Mouse (Mus musculus) stomach, embryonic 15.5 days (tissue): ENCODE results near the gene Pbx3. TPM values are rescaled to one million over a fixed set of nuclear protein-coding genes. Genes with fewer than 3 reads are reported as not detected.

Experiments used
- ATAC-seq: fragments of 200-750 bp; cut with Nextera tagmentation; 2 replicates; pipeline ENCODE4 v1.8.0; 2017; ENCODE audit warnings: low read depth, moderate number of reproducible peaks, moderate TSS enrichment; ENCODE audit not compliant: insufficient read depth, low FRiP score
- H3K27ac ChIP-seq: fragments of 300-500 bp; sonication (generic); 2 replicates; pipeline ENCODE4 v1.5.1; 2015; ENCODE audit warnings: mild to moderate bottlenecking, inconsistent platforms
- H3K27me3 ChIP-seq: fragments of 300-500 bp; sonication (generic); replicated peaks from 2 replicates; pipeline ENCODE4 v1.6.1; 2015; ENCODE audit warnings: inconsistent platforms
- H3K36me3 ChIP-seq: fragments of 300-500 bp; sonication (generic); 2 replicates; pipeline ENCODE4 v1.6.1; 2015; ENCODE audit warnings: inconsistent platforms
- H3K4me1 ChIP-seq: fragments of 300-500 bp; sonication (generic); 2 replicates; pipeline ENCODE4 v1.6.1; 2015; ENCODE audit warnings: inconsistent platforms
- H3K4me2 ChIP-seq: fragments of 300-500 bp; sonication (generic); 2 replicates; pipeline ENCODE4 v1.6.1; 2015; ENCODE audit warnings: mild to moderate bottlenecking, inconsistent platforms
- H3K4me3 ChIP-seq: fragments of 300-500 bp; sonication (generic); replicated peaks from 2 replicates; pipeline ENCODE4 v1.5.1; 2015; ENCODE audit warnings: inconsistent platforms
- H3K9ac ChIP-seq: fragments of 300-500 bp; sonication (generic); 2 replicates; pipeline ENCODE4 v1.6.1; 2015; ENCODE audit warnings: inconsistent platforms
- H3K9me3 ChIP-seq: fragments of 300-500 bp; sonication (generic); 2 replicates; pipeline ENCODE4 v1.6.1; 2016; ENCODE audit warnings: inconsistent platforms
- whole genome bisulfite sequencing: fragments of 180-500 bp; shearing (Covaris S2); methylation state at CpG from one replicate; pipeline ENCODE4 v1.1.7; 2015; 5-methylcytosine and 5-hydroxymethylcytosine counted together
- polyA plus RNA-seq: library from polyadenylated mRNA; unstranded; fragments of >200 nt; fragmentation: Nextera tagmentation; extraction: Ambion mirVana; gene quantifications from 2 replicates; pipeline ENCODE4 v1.2.1, GENCODE M21; 2015

Gene Pbx3
- polyA plus RNA-seq, 1 experiment from 2014 or later, result 26.1 TPM

DNA sequence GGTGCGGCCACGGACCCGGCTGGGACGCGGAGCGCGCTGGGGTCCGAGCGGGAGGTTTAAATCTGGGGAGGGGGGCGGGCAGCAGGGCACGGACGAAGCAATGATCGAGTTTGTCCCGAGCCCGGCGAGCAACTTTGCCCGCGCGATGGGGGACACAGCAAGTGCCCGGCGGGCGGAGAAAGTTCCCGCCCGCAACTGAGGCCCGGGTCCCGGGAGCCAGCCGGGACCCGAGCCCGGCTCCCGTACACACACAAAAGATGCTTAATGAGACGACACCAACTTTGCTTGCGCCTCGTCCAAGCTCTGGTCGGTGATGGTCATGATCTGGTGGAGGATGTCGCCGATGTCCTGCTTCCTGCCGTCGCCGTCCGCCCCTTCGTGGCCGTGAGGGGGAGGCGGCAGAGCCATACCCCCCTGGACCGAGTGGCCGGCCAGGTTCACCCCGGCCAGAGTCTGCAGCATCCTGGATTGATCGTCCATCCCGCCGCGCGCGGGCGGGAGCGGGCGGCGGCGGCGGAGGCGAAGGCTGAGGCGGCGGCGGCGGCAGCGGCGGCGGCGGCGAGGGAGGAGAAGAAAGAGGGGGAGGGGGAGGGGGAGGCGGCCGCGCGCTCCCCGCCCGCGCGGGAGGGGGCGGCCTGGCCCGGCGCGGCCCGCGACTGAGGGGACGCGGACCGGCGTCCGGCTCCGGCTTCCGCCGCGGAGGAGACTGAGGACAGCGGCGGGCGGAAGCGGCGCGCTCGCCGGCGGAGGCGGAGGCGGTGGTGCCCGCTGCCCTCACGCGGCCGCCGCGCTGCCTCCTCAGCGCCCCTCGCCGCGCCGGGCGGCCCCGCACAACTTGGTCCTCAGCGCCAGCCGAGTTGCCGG, 1.3 kb downstream of the Pbx3 start:
- peak overlapping the region; percentile 95 for H3K4me2 ChIP-seq
- ATAC-seq, result peak; percentile 1; the same call in 1 of the 2 replicates
- H3K36me3 ChIP-seq, result no peaks in the 10 kb centered on the region
- under 1% methylated on average over 72 of the region's 118 CpGs for WGBS
- peak overlapping the region; percentile 92 for H3K9ac ChIP-seq
- H3K9me3 ChIP-seq, result no peaks in the 10 kb centered on the region
- H3K27me3 ChIP-seq, result no peaks in the 10 kb centered on the region
- H3K4me3 ChIP-seq, result peak overlapping the region; percentile 90
- peak overlapping the region; percentile 98 for H3K27ac ChIP-seq
- peaks cover 12% of the 10 kb centered on the region; the same call in 1 of the 2 replicates for H3K4me1 ChIP-seq

DNA sequence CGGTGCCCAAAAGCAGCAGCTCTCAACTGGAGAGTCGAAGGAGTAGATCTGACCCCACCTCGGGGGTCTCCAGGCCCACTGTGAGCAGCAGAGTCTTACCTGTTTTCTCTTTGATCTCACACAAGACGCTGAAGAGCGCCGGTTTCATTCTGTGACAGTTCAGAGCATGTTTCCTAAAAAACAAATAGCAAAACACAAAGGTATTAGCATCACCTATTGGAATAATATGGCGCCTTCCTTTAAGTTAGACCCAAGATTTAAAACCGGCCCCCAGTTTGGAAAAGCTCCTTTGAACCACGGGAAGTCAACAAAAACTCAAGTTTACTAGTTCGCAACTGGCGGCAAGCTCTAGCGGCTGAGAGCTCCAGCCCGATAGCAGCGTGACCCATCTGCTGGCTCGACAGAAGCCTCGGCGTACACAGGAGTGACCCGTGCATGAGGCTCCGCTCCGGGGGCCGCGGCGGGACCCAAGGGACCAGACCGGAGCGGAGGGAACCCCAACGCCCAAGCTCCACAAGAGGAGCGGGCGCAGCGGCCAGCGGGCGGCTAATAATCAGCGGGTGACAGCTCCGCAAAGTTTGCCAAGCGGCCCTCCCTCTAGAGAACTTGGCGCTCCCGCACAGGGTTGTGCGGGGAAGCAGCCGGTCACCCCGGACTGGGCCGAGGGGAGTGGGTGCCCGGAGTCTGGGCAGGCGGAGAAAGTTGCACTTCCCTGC, 2.1 kb downstream of the Pbx3 start:
- Histone ChIP-seq H3K36me3 (no peaks in the 10 kb centered on the region), H3K9me3 (no peaks in the 10 kb centered on the region), H3K4me1 (peaks cover 12% of the 10 kb centered on the region; the same call in 1 of the 2 replicates), H3K4me3 (peak overlapping the region; percentile 90), H3K27me3 (no peaks in the 10 kb centered on the region), H3K27ac (peak overlapping the region; percentile 98), H3K9ac (peak overlapping the region; percentile 92), H3K4me2 (peak overlapping the region; percentile 95)
- no peak for ATAC-seq
- 1% methylated on average over 42 of the region's 42 CpGs for WGBS

DNA sequence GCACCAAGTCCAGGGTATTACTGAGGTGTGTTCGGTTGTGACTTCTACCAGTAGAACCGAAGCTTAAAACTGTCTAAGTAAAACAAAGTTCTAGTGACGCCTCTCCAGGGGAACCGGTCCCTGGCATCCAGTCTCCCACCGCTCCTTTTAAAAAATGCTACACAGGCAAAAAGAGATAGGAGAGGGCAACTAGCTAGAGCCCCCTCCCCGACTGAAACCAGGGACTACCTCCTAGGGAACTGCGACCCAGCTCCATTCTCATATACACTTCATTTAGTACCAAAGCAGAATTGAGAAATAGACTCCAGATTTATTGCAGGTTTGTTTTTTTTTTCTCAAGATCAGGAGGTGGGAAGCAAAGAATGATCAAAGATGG, 2.6 kb downstream of the Pbx3 start:
- Histone ChIP-seq H3K9ac (peak overlapping the region; percentile 92; the same call in 1 of the 2 replicates), H3K4me1 (peaks cover 12% of the 10 kb centered on the region; the same call in 1 of the 2 replicates), H3K27me3 (no peaks in the 10 kb centered on the region), H3K9me3 (no peaks in the 10 kb centered on the region), H3K4me2 (peak overlapping the region; percentile 95), H3K4me3 (peak overlapping the region; percentile 90), H3K36me3 (no peaks in the 10 kb centered on the region), H3K27ac (peak overlapping the region; percentile 98; the same call in 1 of the 2 replicates)
- no peak for ATAC-seq
- WGBS, result 16% methylated on average over 7 of the region's 7 CpGs

DNA sequence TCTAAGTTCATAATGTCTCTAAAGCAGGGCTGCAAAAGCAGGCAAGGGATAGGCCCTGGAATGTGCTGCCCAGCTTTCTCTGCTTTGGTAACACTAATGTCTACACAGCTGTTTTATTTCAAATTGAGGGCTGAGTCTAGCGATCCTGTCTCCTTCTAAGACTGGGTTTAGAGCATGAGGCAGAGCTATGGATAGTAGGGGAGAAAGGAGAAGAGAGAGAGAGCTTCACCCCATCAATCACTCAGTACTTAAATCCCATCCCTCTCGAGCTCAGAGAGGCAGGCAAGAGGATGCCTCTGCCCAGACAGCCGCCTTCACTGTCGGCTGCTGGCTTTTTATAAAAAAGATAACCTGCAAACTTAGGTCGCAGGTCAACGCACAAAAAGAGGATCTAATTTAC, 4.5 kb downstream of the Pbx3 start:
- 18% methylated on average over 6 of the region's 6 CpGs for WGBS
- H3K36me3 ChIP-seq, result no peaks in the 10 kb centered on the region
- H3K27ac ChIP-seq, result peak overlapping the region; percentile 18; the same call in 1 of the 2 replicates
- H3K9me3 ChIP-seq, result no peaks in the 10 kb centered on the region
- H3K9ac ChIP-seq, result no peak overlapping the region
- peak overlapping the region; percentile 45 for H3K4me2 ChIP-seq
- H3K27me3 ChIP-seq, result no peaks in the 10 kb centered on the region
- no peak overlapping the region for H3K4me3 ChIP-seq
- no peak for ATAC-seq
- peaks cover 8% of the 10 kb centered on the region; the same call in 1 of the 2 replicates for H3K4me1 ChIP-seq

DNA sequence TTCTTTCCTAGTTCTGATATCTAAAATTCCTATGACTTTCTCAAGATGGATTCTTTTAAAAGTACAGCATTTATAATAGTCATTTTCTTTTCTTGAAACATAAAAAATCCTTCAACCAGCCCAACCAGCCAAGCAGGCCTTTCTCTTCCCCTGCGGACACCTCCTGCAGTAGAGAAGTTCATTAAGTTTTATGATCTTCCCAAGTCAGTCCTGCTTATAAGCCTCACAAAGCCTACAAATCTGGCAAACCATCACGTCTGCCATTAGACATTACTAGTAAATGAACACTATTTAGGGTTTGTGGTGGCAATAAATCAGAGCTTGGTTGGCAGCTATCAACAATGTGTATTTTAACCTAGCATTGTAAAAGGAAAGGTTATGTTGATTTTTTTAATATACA, 5.9 kb downstream of the Pbx3 start:
- Histone ChIP-seq H3K4me3 (no peak overlapping the region), H3K27me3 (no peaks in the 10 kb centered on the region), H3K27ac (no peak overlapping the region), H3K9me3 (no peaks in the 10 kb centered on the region), H3K36me3 (no peaks in the 10 kb centered on the region), H3K4me1 (peaks cover 6% of the 10 kb centered on the region; the same call in 1 of the 2 replicates), H3K4me2 (no peak overlapping the region), H3K9ac (no peak overlapping the region)
- WGBS, result 69% methylated on average over 2 of the region's 2 CpGs
- no peak for ATAC-seq

DNA sequence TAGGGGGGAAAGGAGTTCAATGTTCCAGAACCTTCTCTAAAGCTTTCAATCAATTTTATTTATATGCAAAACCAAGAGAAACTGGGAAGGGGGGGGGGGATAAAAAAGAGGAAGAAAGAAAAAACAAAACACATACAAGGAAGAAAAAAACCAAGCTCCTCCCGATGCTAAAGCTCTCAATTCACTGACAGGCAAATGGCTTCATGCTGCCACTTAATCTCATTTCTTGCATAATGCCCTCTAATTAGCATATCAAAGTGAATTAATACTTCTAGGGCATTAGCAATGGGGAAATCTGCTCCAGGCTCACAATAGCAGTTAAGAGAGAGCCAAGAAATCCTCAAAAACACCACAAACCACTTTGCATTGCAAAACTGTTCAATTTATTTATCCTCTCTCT, 9.3 kb downstream of the Pbx3 start:
- WGBS, result 41% methylated on average over 1 of the region's 1 CpGs
- H3K9me3 ChIP-seq, result no peaks in the 10 kb centered on the region
- ATAC-seq, result no peak

DNA sequence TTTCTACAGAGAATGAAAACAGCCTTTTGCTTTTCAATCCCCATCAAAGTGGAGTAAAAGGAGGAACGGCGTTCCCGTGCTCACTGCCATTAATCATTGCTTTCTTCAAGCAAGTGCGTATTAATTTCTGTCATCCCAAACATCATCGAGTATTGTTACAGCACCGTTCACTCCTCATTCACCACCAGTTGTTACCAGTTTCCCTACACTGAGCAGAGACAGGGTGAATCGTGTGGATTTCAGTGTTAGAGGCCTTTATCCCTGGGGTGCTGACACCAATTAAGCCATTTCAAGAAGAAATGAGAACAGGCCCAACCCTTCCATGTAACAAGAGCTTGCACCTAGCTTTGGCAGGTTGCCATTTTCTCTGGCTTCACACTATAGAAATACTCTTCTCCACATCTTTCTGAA, 17.1 kb downstream of the Pbx3 start:
- H3K36me3 ChIP-seq, result no peaks in the 10 kb centered on the region
- H3K27ac ChIP-seq, result no peak overlapping the region
- no peak overlapping the region for H3K9ac ChIP-seq
- peaks cover 15% of the 10 kb centered on the region for H3K4me1 ChIP-seq
- 35% methylated on average over 7 of the region's 7 CpGs for WGBS
- no peak overlapping the region for H3K4me2 ChIP-seq
- ATAC-seq, result no peak
- H3K4me3 ChIP-seq, result no peak overlapping the region
- no peaks in the 10 kb centered on the region for H3K27me3 ChIP-seq
- no peaks in the 10 kb centered on the region for H3K9me3 ChIP-seq

More for the DNA sequence above, 9.3 kb downstream of the Pbx3 start:
- H3K27me3 ChIP-seq, result no peaks in the 10 kb centered on the region
- no peak overlapping the region for H3K4me2 ChIP-seq
- H3K4me3 ChIP-seq, result no peak overlapping the region
- H3K36me3 ChIP-seq, result no peaks in the 10 kb centered on the region
- H3K27ac ChIP-seq, result no peak overlapping the region
- no peak overlapping the region for H3K9ac ChIP-seq
- H3K4me1 ChIP-seq, result peaks cover 12% of the 10 kb centered on the region; the same call in 1 of the 2 replicates

DNA sequence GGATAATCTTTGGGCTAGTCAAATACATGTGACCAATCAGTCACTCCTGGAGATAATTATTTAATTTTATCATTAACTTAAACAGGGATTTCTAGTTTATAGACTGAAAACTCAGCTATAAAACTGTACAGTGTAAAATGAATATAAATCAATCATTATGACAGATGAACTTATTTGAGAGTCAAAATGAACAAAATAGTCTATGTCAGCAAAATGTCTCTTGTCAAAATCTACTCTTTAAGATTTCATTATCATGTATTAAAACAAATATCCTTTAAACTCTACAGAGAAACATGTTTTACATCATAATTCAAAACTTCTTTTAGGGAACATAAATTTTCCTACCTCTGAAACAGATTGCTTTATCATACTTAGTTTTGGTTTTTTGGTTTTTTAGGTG, 20.9 kb downstream of the Pbx3 start:
- no peak overlapping the region for H3K9ac ChIP-seq
- no peak for ATAC-seq
- H3K9me3 ChIP-seq, result no peaks in the 10 kb centered on the region
- H3K4me3 ChIP-seq, result no peak overlapping the region
- no peak overlapping the region for H3K4me2 ChIP-seq
- H3K27me3 ChIP-seq, result no peaks in the 10 kb centered on the region
- no peaks in the 10 kb centered on the region for H3K36me3 ChIP-seq
- H3K4me1 ChIP-seq, result peaks cover 7% of the 10 kb centered on the region
- H3K27ac ChIP-seq, result no peak overlapping the region

DNA sequence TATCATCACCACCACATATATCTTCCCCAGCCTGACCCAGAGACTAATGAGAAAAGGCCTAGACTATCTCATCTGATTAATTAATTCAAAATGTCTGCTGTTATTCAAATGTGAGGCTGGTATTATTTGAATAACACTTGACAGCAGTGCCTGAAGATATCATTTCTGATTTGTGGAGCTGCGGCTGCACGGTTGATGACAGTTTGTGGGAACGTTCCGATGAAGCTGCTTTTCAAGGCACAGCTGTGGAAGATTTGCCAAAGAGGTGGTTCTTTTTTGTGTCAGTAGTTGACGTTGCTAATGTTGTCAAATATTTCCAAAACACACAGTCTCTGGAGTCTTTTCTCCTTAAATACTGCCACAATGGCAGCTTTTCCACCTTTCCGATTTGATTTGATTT, 25.8 kb downstream of the Pbx3 start:
- Histone ChIP-seq H3K4me1 (no peaks in the 10 kb centered on the region), H3K4me2 (no peak overlapping the region), H3K9me3 (no peaks in the 10 kb centered on the region), H3K36me3 (no peaks in the 10 kb centered on the region), H3K27me3 (no peaks in the 10 kb centered on the region), H3K27ac (no peak overlapping the region), H3K9ac (no peak overlapping the region), H3K4me3 (no peak overlapping the region)
- ATAC-seq, result no peak
- 64% methylated on average over 6 of the region's 6 CpGs for WGBS

DNA sequence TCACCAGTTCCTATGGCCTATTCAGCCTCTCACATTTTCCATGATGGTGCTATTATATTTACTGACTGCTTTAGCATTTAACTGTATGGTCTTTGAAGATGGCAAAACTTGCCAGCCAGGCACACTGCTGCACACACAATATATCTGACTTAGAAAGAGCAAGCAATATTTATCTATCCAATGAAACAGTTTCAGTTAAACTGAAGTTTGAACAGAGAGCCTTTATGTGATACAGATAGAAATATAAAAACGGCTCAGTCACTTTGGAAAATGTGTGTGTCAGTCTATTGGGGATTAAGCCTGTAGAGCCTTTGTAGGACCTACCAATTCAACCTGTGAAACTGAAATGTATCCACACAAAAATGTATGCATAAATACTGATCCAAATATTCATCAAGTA, 74.3 kb downstream of the Pbx3 start:
- WGBS, result 64% methylated on average over 1 of the region's 1 CpGs
- no peaks in the 10 kb centered on the region for H3K9me3 ChIP-seq
- no peak overlapping the region for H3K9ac ChIP-seq
- no peaks in the 10 kb centered on the region for H3K4me1 ChIP-seq
- no peak for ATAC-seq
- no peaks in the 10 kb centered on the region for H3K36me3 ChIP-seq
- no peak overlapping the region for H3K27ac ChIP-seq
- H3K27me3 ChIP-seq, result no peaks in the 10 kb centered on the region
- no peak overlapping the region for H3K4me3 ChIP-seq
- no peak overlapping the region for H3K4me2 ChIP-seq

DNA sequence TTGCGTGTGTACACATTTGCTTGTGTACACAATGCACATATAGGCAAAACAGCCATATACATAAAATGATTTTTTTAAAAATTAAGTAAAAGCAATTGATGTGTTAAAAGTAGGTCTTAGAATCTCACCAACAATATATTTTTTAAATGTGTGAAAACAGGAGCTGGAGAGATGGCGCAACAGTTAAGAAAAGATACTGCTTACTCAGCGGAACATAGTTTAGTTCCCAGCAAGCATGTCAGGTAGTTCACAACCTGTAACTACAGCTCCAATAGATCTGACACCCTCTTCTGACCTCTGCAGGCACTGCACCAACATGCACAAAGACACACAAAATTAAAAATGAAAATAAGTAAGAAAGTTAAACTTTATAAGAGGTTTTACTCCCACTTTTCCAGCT, 74.7 kb downstream of the Pbx3 start:
- Histone ChIP-seq H3K9ac (no peak overlapping the region), H3K4me1 (no peaks in the 10 kb centered on the region), H3K9me3 (no peaks in the 10 kb centered on the region), H3K27ac (no peak overlapping the region), H3K4me2 (no peak overlapping the region), H3K36me3 (no peaks in the 10 kb centered on the region), H3K4me3 (no peak overlapping the region), H3K27me3 (no peaks in the 10 kb centered on the region)
- WGBS, result 95% methylated on average over 3 of the region's 3 CpGs
- ATAC-seq, result no peak

DNA sequence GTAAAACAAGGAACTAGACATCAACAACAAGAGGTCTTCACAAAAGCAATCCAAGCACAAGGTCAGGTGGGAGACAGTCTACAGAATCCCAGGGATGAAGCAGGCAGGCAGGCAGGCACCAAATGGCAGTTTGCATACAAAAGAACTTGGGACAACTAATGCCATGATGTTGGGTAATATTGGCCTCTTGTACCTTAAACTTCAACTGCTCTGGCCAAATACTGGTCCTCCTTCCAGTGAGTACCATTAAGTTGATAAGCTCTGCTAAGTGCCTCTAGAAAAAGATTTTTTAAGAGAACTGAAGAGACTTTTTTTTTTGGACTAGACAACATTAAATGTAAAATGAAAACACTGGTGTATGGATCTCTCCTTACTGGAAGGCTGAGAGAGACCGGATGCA, 83.2 kb downstream of the Pbx3 start:
- H3K4me1 ChIP-seq, result no peaks in the 10 kb centered on the region
- H3K4me2 ChIP-seq, result no peak overlapping the region
- H3K4me3 ChIP-seq, result no peak overlapping the region
- no peak overlapping the region for H3K9ac ChIP-seq
- H3K36me3 ChIP-seq, result no peaks in the 10 kb centered on the region
- no peak overlapping the region for H3K27ac ChIP-seq
- H3K9me3 ChIP-seq, result no peaks in the 10 kb centered on the region
- H3K27me3 ChIP-seq, result no peaks in the 10 kb centered on the region
- ATAC-seq, result no peak
- 78% methylated on average over 1 of the region's 1 CpGs for WGBS
